Mouse (Mus musculus) stomach, embryonic 16.5 days (tissue): ENCODE measurements around the gene Stk10. TPM values are rescaled to one million over a fixed set of nuclear protein-coding genes. Genes with fewer than 3 reads are reported as not detected.

Experiments
- ATAC-seq: fragments of 200-750 bp; cut with Nextera tagmentation; 2 replicates; pipeline ENCODE4 v1.8.0; 2017; ENCODE audit warnings: moderate number of reproducible peaks, moderate TSS enrichment; ENCODE audit not compliant: insufficient read depth, low FRiP score
- H3K27ac ChIP-seq: fragments of 300-500 bp; sonication (generic); 2 replicates; pipeline ENCODE4 v1.5.1; 2014; ENCODE audit warnings: low read length
- H3K27me3 ChIP-seq: fragments of 300-500 bp; sonication (generic); 2 replicates; pipeline ENCODE4 v1.6.1; 2014; ENCODE audit warnings: low read length, control low read depth, mixed read lengths; ENCODE audit not compliant: control insufficient read depth, insufficient read depth
- H3K36me3 ChIP-seq: fragments of 300-500 bp; sonication (generic); 2 replicates; pipeline ENCODE4 v1.6.1; 2014; ENCODE audit warnings: low read length; ENCODE audit not compliant: control insufficient read depth, insufficient read depth
- H3K4me1 ChIP-seq: fragments of 300-500 bp; sonication (generic); 2 replicates; pipeline ENCODE4 v1.6.1; 2014; ENCODE audit warnings: low read length, control low read depth, mixed read lengths; ENCODE audit not compliant: control insufficient read depth, insufficient read depth
- H3K4me2 ChIP-seq: fragments of 300-500 bp; sonication (generic); 2 replicates; pipeline ENCODE4 v1.6.1; 2014; ENCODE audit warnings: low read depth, low read length, mixed read lengths
- H3K4me3 ChIP-seq: fragments of 300-500 bp; sonication (generic); replicated peaks from 2 replicates; pipeline ENCODE4 v1.5.1; 2014; ENCODE audit warnings: mild to moderate bottlenecking, low read length
- H3K9ac ChIP-seq: fragments of 300-500 bp; sonication (generic); 2 replicates; pipeline ENCODE4 v1.6.1; 2014; ENCODE audit warnings: low read length
- H3K9me3 ChIP-seq: fragments of 300-500 bp; sonication (generic); replicated peaks from 2 replicates; pipeline ENCODE4 v1.6.1; 2016; ENCODE audit warnings: low read length, control low read depth; ENCODE audit not compliant: control insufficient read depth
- WGBS: fragments of 180-500 bp; shearing (Covaris S2); extraction: QIAGEN DNeasy Blood & Tissue Kit; methylation state at CpG from one replicate; pipeline ENCODE4 v1.1.7; 2014; 5-methylcytosine and 5-hydroxymethylcytosine counted together
- polyA plus RNA-seq: library from polyadenylated mRNA; unstranded; fragments of >200 nt; fragmentation: Nextera tagmentation; extraction: Ambion mirVana; gene quantifications from 2 replicates; pipeline ENCODE4 v1.2.1, GENCODE M21; 2015

Stk10 gene
- polyA plus RNA-seq, 1 experiment from 2014 or later = 4.2 TPM

DNA sequence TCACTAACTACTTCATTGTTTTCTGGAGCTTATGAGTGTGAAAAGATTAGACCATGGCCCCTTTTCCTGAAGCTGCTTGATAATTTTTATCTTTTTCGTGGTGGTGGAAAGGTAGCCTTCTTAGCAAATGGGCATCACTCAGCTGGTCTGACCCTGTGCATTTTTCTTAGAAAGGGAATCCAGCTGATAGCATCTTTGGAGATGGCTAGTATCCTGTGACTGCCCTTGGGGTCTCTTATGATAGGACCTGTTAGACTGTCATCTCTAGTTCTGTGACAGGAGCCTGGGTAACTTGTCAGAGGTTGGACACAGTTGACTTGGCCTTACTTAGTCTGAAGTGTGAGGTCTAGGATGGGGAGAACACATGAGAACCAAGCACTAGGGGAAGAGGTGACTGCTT, 13.8 kb upstream of the Stk10 start:
- no peak overlapping the region for H3K9ac ChIP-seq
- H3K27ac ChIP-seq = no peak overlapping the region
- H3K4me2 ChIP-seq = no peak overlapping the region
- 83% methylated on average over 1 of the region's 1 CpGs for WGBS
- H3K36me3 ChIP-seq = no peaks in the 10 kb centered on the region
- H3K27me3 ChIP-seq = no peaks in the 10 kb centered on the region
- H3K4me1 ChIP-seq = no peaks in the 10 kb centered on the region
- no peak overlapping the region for H3K4me3 ChIP-seq
- no peak for ATAC-seq
- H3K9me3 ChIP-seq = no peaks in the 10 kb centered on the region

DNA sequence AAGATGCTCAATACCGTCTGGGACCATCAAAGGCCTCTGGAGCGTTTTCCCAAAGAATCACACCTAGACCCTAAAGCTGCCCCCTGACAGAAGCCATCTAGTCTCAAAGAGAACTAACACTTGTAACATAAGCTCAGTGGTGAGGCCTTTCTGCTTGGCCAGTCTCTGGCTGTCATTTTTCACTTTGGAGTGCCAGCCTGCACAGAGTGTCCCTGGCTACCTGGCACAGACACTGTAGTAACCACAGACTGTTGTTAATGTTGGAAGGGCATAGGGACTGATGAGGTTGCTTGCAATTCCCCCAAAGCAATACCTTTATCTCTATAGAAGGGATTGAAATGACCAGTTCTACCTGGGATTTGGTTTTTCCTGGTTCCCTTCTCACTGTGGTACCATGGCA, 11.9 kb upstream of the Stk10 start:
- no peaks in the 10 kb centered on the region for H3K4me1 ChIP-seq
- no peaks in the 10 kb centered on the region for H3K9me3 ChIP-seq
- no peak for ATAC-seq
- WGBS = 88% methylated on average over 2 of the region's 2 CpGs
- no peak overlapping the region for H3K9ac ChIP-seq
- H3K4me3 ChIP-seq = no peak overlapping the region
- H3K36me3 ChIP-seq = no peaks in the 10 kb centered on the region
- no peak overlapping the region for H3K27ac ChIP-seq
- H3K27me3 ChIP-seq = no peaks in the 10 kb centered on the region
- no peak overlapping the region for H3K4me2 ChIP-seq

DNA sequence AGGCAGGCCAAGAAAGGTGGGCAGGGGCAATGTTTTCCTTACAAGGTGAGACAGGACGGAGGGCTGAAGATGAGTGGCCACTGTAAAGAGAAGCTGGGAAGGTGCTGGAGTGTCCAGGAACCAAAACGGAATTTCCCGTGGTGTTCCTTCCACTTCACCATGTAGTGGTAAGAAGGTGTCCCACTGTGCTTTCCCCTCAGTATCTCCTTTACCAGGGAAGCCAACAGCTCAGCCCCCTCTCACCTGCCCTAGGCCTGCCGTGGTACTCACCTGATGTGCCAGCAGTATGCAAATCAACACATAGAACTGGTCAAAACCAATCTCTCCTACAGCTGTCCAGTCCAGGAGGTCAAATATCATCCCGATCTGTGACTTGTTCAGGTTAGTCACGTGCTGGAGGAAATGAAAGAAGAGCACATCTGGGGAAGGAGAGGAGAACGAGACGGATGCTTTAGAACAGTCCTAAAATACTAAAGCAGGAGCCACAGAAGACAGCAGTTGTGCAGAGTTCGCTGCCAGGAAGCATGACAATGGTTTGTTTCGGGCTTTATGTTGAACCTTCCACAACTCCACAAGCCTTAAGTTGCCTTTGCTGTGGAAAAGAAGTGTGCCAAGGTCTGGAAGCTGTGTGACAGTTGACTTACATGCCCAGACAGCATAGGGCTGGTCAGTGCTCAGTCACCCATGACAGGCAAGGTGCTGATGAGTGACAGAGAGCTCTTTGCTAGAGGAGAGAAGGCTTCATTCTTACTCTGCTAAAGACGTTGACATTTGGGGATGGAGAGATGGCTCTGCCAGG, 8.8 kb upstream of the Stk10 start:
- ATAC-seq = no peak
- no peak overlapping the region for H3K4me2 ChIP-seq

DNA sequence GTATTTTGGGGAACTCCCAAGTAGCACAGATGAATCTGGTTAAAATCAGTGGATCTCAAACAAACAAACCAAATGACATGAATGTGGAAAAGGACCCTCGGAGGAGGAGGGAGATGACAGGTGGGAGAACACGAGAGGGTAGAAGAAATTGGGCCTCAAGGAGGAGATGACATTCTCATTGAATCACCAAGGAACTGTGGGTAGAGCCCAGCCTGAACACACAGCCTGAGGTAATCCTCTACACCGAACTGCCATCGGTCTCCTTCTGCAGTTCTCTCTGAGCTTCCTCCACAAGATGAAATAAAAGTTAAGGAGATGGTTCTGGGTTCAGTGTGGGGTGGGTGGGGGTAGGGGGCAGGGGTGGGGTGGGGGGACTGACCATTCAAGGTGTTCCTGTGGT, 6.1 kb upstream of the Stk10 start:
- Histone ChIP-seq H3K9me3 (no peaks in the 10 kb centered on the region), H3K4me1 (no peaks in the 10 kb centered on the region), H3K9ac (no peak overlapping the region), H3K4me2 (no peak overlapping the region), H3K4me3 (no peak overlapping the region), H3K36me3 (no peaks in the 10 kb centered on the region), H3K27ac (no peak overlapping the region), H3K27me3 (no peaks in the 10 kb centered on the region)
- 82% methylated on average over 4 of the region's 4 CpGs for WGBS
- no peak for ATAC-seq

More for the DNA sequence above, 8.8 kb upstream of the Stk10 start:
- 84% methylated on average over 11 of the region's 11 CpGs for WGBS
- Histone ChIP-seq H3K4me1 (no peaks in the 10 kb centered on the region), H3K9ac (no peak overlapping the region), H3K36me3 (no peaks in the 10 kb centered on the region), H3K27ac (no peak overlapping the region), H3K4me3 (no peak overlapping the region), H3K27me3 (no peaks in the 10 kb centered on the region), H3K9me3 (no peaks in the 10 kb centered on the region)

DNA sequence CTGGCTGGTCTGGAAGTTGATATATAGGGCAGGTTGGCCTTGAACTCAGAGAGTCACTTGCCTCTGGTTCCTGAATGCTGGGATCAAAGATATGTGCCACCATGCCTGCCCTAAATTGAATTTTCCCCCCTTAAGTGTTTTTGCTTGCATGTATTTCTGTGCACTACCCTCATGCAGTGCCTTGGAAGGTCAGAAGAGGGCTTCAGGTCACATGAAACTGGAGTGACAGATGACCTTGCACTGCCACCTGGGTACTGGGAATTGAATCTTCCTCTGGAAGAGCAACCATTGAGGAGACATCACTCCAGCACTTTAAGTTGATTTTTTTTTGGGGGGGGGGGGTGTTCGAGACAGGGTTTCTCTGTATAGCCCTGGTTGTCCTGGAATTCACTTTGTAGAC, 3.0 kb upstream of the Stk10 start:
- Histone ChIP-seq H3K27me3 (no peaks in the 10 kb centered on the region), H3K4me1 (peaks cover 10% of the 10 kb centered on the region), H3K9me3 (no peaks in the 10 kb centered on the region), H3K9ac (no peak overlapping the region), H3K27ac (no peak overlapping the region), H3K4me2 (no peak overlapping the region), H3K4me3 (no peak overlapping the region), H3K36me3 (no peaks in the 10 kb centered on the region)
- 89% methylated on average over 1 of the region's 1 CpGs for WGBS
- ATAC-seq = no peak

DNA sequence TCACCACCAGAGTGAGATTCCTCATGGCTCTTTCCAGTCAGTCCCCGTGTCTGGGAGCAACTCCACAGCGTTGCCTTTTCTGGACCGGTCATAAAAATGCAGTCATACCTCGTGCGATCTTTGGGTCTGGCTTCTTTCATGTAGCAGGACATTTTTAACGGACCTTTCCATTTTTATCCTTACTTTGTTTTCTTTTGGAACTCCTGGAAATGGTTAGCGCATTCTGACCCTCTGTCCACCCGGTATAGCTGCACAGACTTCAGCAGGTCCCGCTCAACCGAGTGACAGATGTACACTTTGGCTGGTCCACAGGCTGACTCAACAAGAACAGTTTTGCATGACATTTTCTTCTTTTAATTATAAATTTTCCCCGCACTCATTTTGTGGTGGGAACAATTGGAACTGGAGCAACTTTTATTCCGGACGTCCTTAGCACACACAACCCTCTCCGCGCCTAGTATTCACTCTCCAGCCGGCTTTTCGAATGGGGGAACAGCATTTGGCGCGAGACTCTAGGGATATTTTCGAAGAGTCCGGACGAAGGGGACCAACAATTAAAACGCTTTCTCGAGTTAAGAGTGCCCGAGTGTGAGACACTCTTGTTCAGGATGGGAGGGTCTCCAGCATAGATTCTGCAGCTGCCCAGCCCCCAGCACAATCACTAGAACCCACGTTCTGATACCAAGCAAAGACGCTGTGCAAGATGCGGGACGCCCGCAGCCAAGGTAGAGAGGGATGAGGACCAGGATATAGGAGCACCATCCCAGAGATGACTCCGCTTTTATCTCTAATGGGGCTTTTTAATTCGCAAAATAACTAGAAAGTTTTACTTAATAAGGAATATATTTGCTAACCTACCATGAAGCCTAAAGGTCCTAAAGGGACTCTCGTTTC, 987 bp upstream of the Stk10 start, which contains the start of gene Efcab9:
Gene Efcab9, minus strand, starts transcription at position 211 of the 894 bp plus-strand sequence.
- 4% methylated on average over 33 of the region's 33 CpGs for WGBS
- Histone ChIP-seq H3K27ac (peak within 1 kb of the TSS; percentile 49; the same call in 1 of the 2 replicates), H3K9me3 (no peaks in the 10 kb centered on the region), H3K4me1 (peaks cover 10% of the 10 kb centered on the region), H3K27me3 (no peaks in the 10 kb centered on the region), H3K4me3 (peak within 1 kb of the TSS; percentile 77), H3K4me2 (peak within 1 kb of the TSS; percentile 94), H3K36me3 (no peaks in the 10 kb centered on the region), H3K9ac (peak within 1 kb of the TSS; percentile 77)
- no peak for ATAC-seq

DNA sequence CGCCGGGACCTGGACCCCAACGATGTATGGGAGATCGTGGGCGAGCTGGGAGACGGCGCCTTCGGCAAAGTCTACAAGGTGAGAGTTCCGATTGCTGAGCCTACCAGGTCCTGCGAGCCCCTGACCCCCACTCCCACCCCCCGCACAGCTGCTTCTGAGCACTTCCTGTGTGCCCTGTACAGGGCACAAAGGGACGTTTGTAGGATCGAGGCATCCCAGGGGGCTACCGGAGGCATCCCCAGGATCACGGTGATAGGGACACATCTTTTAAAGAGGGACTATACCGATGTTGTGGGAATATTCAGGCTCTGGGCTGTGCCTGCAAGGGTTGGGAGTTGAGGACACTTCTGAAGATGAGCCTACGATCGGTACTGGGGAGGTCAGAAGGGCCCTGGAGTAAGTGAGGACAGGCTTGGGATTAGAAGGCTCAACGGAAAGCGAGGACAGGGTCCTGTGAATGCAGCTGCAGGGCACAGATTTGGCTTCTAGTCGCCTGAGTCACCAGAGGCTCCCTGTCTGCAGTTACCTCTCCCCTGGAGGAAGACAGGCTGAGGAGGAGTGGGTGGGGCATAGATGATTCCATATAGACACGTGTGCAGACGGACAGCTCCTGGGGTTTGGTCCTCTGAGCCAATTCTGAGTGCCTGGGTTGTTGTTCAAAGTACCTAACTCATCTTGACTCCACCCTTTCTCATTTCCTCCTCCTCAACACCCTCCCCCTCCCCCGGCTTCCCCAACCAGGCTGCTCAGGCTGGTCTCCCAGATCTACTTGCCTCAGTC, 567 bp downstream of the Stk10 start:
- Histone ChIP-seq H3K27ac (peak overlapping the region; percentile 46; the same call in 1 of the 2 replicates), H3K9ac (peak overlapping the region; percentile 77), H3K9me3 (no peaks in the 10 kb centered on the region), H3K27me3 (no peaks in the 10 kb centered on the region), H3K4me1 (peaks cover 23% of the 10 kb centered on the region), H3K36me3 (no peaks in the 10 kb centered on the region), H3K4me3 (peak overlapping the region; percentile 77), H3K4me2 (peak overlapping the region; percentile 94)
- WGBS = 3% methylated on average over 24 of the region's 24 CpGs
- peak; percentile 14; the same call in 1 of the 2 replicates for ATAC-seq

DNA sequence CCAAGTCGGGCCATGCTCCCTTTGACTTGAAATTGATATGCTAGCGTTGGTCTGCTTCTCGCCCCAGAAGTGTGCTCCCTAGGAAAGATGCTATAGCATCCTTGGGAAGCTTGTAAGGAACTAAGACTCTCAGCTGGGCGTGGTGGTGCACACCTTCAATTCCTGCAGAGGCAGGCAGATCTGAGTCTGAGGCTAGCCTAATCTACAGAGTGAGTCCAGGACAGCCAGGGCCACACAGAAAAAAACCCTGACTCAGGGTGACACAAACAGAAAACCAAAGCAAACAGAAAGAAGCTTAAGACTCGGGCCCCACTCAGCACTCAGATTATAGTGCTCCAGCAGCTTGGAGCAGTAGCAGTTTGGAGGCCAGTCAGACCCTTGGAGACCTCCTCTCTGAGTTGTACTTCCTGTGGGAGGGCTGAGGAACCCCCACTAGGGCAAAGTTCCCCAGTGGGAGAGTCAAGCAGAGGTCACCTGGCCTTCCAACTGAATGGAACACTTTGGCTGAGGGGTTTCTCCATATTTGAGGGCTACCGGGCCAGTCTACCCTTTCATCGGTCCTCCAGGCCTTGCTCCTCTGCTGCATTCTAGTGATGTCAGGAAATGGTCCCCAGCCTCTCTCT, 1.5 kb downstream of the Stk10 start:
- Histone ChIP-seq H3K9ac (no peak overlapping the region), H3K27me3 (no peaks in the 10 kb centered on the region), H3K4me2 (peak overlapping the region; percentile 94), H3K9me3 (no peaks in the 10 kb centered on the region), H3K4me1 (peaks cover 28% of the 10 kb centered on the region), H3K27ac (no peak overlapping the region), H3K4me3 (peak overlapping the region; percentile 77), H3K36me3 (no peaks in the 10 kb centered on the region)
- WGBS = 65% methylated on average over 7 of the region's 7 CpGs
- ATAC-seq = no peak
